Mouse (Mus musculus) midbrain, embryonic 11.5 days (tissue): ENCODE measurements around the gene Zmiz1. TPM values are rescaled to one million over a fixed set of nuclear protein-coding genes. Genes with fewer than 3 reads are reported as not detected.

Experiments used
- ATAC-seq: fragments of 200-750 bp; cut with Nextera tagmentation; 2 replicates; pipeline ENCODE4 v1.8.0; 2017; ENCODE audit warnings: moderate TSS enrichment, moderate library complexity; ENCODE audit not compliant: low FRiP score
- DNase-seq: peaks from one replicate; pipeline ENCODE4 v3.0.0; 2015; ENCODE audit warnings: low spot score; ENCODE audit errors: missing footprints
- H3K27ac ChIP-seq: fragments of 300-500 bp; sonication (generic); 2 replicates; pipeline ENCODE4 v1.5.1; 2014; ENCODE audit warnings: low read depth, low read length
- H3K27me3 ChIP-seq: fragments of 300-500 bp; sonication (generic); 2 replicates; pipeline ENCODE4 v1.6.1; 2014; ENCODE audit warnings: mild to moderate bottlenecking, low read length, moderate library complexity, mixed read lengths; ENCODE audit not compliant: control insufficient read depth, insufficient read depth
- H3K36me3 ChIP-seq: fragments of 300-500 bp; sonication (generic); 2 replicates; pipeline ENCODE4 v1.6.1; 2014; ENCODE audit warnings: mild to moderate bottlenecking, low read length, moderate library complexity, mixed read lengths; ENCODE audit not compliant: control insufficient read depth, insufficient read depth
- H3K4me1 ChIP-seq: fragments of 300-500 bp; sonication (generic); 2 replicates; pipeline ENCODE4 v1.6.1; 2014; ENCODE audit warnings: low read length; ENCODE audit not compliant: control insufficient read depth, insufficient read depth
- H3K4me2 ChIP-seq: fragments of 300-500 bp; sonication (generic); 2 replicates; pipeline ENCODE4 v1.6.1; 2014; ENCODE audit warnings: mild to moderate bottlenecking, moderate library complexity
- H3K4me3 ChIP-seq: fragments of 300-500 bp; sonication (generic); 2 replicates; pipeline ENCODE4 v1.5.1; 2014; ENCODE audit warnings: low read depth, low read length
- H3K9ac ChIP-seq: fragments of 300-500 bp; sonication (generic); 2 replicates; pipeline ENCODE4 v1.6.1; 2014; ENCODE audit warnings: low read length
- H3K9me3 ChIP-seq: fragments of 300-500 bp; sonication (generic); 2 replicates; pipeline ENCODE4 v1.6.1; 2016; ENCODE audit warnings: low read length; ENCODE audit not compliant: control insufficient read depth
- WGBS: fragments of 180-500 bp; shearing (Covaris S2); extraction: QIAGEN DNeasy Blood & Tissue Kit; methylation state at CpG from one replicate; pipeline ENCODE4 v1.1.7; 2014; 5-methylcytosine and 5-hydroxymethylcytosine counted together
- polyA plus RNA-seq: library from polyadenylated mRNA; unstranded; fragments of >200 nt; fragmentation: Nextera tagmentation; extraction: Ambion mirVana; gene quantifications from 2 replicates; pipeline ENCODE4 v1.2.1, GENCODE M21; 2014

Gene Zmiz1
- polyA plus RNA-seq, 1 experiment from 2014 or later = 51.5 TPM

DNA sequence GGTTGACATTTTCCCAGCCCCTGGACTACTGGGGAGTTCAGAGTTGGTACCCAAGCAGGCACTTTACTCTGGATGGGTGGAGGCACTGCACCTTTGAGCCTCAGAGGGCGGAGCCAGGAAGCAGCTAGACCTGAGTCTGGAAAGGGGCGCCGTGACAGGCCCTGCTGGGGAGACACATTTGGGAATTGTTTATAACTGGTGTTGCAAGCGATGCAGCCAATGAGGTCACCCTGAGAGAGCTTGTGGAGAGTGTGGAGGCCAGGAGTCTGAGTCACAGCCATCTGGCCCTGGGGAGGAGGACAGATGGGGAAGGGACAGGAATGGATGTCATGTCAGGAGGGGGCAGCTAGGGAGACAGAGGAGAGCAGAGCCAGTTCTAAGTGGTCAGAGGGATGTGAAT is 60.7 kb downstream of the Zmiz1 start:
- Histone ChIP-seq H3K4me3 (no peak overlapping the region), H3K9ac (0 out of 2 replicates have a peak overlapping the region, but pooled peaks have one; percentile 15), H3K27ac (peak overlapping the region; percentile 27; the same call in 1 of the 2 replicates), H3K4me2 (no peak overlapping the region), H3K36me3 (peaks cover 4% of the 10 kb centered on the region; the same call in 1 of the 2 replicates), H3K4me1 (peaks cover 38% of the 10 kb centered on the region), H3K27me3 (no peaks in the 10 kb centered on the region), H3K9me3 (no peaks in the 10 kb centered on the region)
- DNase-seq (no peak), ATAC-seq (peak; percentile 14; the same call in 1 of the 2 replicates)
- WGBS = 65% methylated on average over 4 of the region's 4 CpGs

DNA sequence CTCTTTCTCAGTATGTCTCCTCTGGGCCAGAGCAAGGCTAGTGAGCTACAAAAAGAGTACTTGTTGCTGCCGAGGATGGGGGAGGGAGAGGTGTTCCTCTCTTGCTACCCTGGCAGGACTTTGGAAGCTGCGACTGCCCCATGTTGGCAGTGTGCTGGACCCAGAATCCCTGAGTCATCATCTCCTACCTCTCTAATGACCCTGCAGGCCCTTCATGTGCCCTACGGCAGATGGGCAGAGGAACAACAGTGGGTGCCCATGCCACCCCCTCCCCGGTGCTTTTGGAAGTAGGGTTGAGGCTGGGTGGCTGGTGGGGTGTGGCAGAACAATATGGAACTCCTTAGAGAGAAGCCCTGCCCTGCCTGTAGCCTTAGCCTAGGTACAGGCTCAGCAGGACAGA is 61.6 kb downstream of the Zmiz1 start:
- H3K36me3 ChIP-seq = peaks cover 4% of the 10 kb centered on the region; the same call in 1 of the 2 replicates
- H3K9me3 ChIP-seq = no peaks in the 10 kb centered on the region
- no peak overlapping the region for H3K4me2 ChIP-seq
- ATAC-seq (no peak), DNase-seq (no peak)
- H3K27me3 ChIP-seq = no peaks in the 10 kb centered on the region
- WGBS = 67% methylated on average over 4 of the region's 4 CpGs
- no peak overlapping the region for H3K4me3 ChIP-seq
- peaks cover 41% of the 10 kb centered on the region for H3K4me1 ChIP-seq
- H3K27ac ChIP-seq = no peak overlapping the region; the same call in 1 of the 2 replicates
- no peak overlapping the region for H3K9ac ChIP-seq

DNA sequence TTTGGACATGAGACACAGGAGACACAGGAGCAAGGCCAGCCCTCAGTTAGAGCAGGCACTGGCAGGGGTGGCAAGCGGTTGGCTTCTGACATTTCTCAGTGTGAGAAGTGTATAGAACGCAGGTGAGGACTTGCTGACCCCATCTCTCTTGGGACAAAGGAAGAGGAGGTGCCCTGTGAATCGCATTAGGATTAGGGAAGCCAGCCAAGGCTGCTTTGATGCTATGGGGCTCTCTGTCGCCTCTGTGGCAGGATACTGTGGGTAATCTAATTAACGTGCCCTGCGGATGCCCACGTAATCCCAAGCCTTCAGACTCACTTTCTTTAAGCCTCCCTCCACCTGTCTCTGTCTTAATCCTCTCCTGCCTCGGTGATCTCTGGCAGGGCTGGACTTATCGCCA is 62.0 kb downstream of the Zmiz1 start:
- peaks cover 40% of the 10 kb centered on the region for H3K4me1 ChIP-seq
- no peak overlapping the region for H3K4me3 ChIP-seq
- WGBS = 14% methylated on average over 9 of the region's 9 CpGs
- H3K36me3 ChIP-seq = peaks cover 4% of the 10 kb centered on the region; the same call in 1 of the 2 replicates
- no peaks in the 10 kb centered on the region for H3K27me3 ChIP-seq
- H3K4me2 ChIP-seq = no peak overlapping the region
- H3K9me3 ChIP-seq = no peaks in the 10 kb centered on the region
- peak; percentile 12; the same call in 1 of the 2 replicates for ATAC-seq
- H3K9ac ChIP-seq = no peak overlapping the region
- H3K27ac ChIP-seq = no peak overlapping the region; the same call in 1 of the 2 replicates
- DNase-seq = no peak

DNA sequence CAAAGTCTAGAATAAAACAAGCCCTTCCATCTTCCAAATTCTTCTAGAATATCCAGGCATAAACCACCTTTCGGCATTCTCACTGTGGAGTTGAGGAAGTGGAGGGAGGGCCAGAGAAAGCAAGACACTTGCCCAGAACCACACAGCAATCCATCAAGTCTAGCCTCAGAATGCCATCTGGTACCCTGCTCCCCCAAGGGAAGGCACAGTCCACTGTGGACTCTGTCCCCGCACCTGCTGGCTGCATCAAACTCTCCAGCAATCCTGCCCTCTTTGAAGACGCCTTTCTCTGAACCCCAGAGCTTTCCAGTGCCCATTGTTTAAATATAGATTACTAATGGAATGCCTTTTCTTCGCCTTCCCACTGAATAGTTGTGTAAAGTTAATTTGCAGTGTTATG is 62.5 kb downstream of the Zmiz1 start:
- DNase-seq (no peak), ATAC-seq (no peak)
- no peak overlapping the region for H3K4me2 ChIP-seq
- no peak overlapping the region for H3K9ac ChIP-seq
- no peaks in the 10 kb centered on the region for H3K27me3 ChIP-seq
- H3K9me3 ChIP-seq = no peaks in the 10 kb centered on the region
- no peak overlapping the region for H3K27ac ChIP-seq
- WGBS = 67% methylated on average over 4 of the region's 4 CpGs
- H3K4me1 ChIP-seq = peaks cover 38% of the 10 kb centered on the region
- no peak overlapping the region for H3K4me3 ChIP-seq
- H3K36me3 ChIP-seq = peaks cover 4% of the 10 kb centered on the region; the same call in 1 of the 2 replicates

DNA sequence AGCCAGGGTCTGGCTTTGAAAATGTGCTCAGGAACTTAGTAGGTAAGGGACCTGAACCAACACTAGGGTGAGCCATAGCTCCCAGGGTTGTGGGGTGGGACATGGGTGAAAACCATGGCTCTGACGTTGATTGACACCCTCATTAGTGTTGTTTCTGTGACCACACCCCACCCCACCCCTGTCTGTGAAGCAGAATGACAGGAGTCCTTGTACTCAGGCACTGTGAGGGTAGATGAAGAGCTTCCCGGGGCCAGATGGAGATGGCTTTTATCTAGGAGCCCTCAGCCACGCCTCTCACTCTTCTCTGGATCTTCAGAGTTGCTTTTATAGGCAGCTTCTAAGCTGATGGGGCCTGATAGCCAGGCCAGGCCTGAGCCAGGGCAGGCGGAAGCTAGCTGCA is 63.4 kb downstream of the Zmiz1 start:
- Histone ChIP-seq H3K4me3 (no peak overlapping the region), H3K27ac (no peak overlapping the region), H3K4me1 (peaks cover 38% of the 10 kb centered on the region), H3K9me3 (no peaks in the 10 kb centered on the region), H3K4me2 (no peak overlapping the region), H3K36me3 (peaks cover 4% of the 10 kb centered on the region; the same call in 1 of the 2 replicates), H3K27me3 (no peaks in the 10 kb centered on the region), H3K9ac (no peak overlapping the region)
- DNase-seq = no peak
- ATAC-seq = no peak
- 29% methylated on average over 4 of the region's 4 CpGs for WGBS

DNA sequence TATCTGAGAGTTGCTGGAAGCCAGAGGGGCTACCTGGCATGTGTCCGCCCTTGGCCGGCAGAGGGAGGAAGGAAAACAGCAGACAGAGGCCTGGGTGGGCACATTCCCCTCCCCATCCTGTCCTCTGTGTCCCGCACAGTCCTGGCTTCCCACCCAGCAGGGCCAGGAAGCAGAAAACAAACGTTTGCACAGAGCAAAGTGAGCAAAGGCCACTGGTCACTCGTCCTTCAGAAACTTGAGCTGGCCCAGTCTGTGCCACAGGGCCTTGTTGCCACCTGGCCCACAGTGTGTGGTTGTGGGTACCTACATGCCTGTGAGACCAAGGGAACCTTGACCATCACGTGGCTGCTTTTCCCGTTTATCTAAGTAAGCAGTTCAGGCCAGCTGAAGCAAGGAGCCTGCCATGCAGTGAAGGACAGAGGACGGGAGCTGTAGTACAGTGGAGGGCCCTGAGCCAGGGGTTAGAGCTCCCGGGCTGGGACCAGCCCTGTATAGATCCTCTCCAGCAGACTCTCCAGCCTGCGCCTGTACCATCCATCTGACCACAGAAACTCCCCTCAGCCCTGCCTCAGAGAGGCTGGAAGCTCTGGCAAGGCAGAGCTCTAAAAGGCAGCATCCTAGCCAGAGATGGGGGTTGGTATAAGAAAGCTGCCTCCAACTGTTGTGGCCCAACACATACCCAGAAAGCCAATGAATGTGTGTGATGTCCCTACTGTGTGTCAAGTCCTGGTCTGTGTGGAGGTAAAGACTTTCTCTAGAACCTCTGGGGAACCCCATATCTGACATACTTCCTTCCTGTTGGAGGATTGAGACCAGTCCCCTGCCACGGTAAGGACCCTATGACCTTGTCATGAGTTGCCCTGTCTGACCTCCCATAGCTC is 64.5 kb downstream of the Zmiz1 start:
- no peaks in the 10 kb centered on the region for H3K27me3 ChIP-seq
- peaks cover 2% of the 10 kb centered on the region; the same call in 1 of the 2 replicates for H3K36me3 ChIP-seq
- no peak overlapping the region; the same call in 1 of the 2 replicates for H3K27ac ChIP-seq
- 76% methylated on average over 11 of the region's 11 CpGs for WGBS
- H3K4me1 ChIP-seq = peaks cover 37% of the 10 kb centered on the region
- no peaks in the 10 kb centered on the region for H3K9me3 ChIP-seq
- DNase-seq = no peak
- no peak overlapping the region for H3K4me2 ChIP-seq
- no peak for ATAC-seq
- H3K4me3 ChIP-seq = no peak overlapping the region
- no peak overlapping the region for H3K9ac ChIP-seq

DNA sequence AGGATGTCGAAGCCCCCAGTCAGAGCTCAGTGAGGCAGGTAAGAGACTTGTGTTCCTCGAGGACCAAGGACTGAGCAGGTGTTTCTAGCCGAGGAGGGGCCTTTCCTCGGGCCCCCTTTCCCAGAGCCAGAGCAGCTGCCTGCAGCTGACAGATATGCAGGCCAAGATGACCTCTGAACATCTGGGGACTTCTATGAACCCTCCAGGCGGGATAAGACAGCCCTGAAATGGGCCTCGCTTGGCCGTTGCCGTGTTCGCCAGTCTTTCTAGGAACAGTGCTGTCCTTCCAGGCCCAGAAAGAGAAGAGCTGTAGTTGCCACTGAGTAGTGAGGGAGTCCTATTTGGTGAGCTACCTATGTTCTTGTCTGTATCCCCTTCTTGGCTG is 65.1 kb downstream of the Zmiz1 start:
- H3K27me3 ChIP-seq = no peaks in the 10 kb centered on the region
- H3K27ac ChIP-seq = no peak overlapping the region; the same call in 1 of the 2 replicates
- no peaks in the 10 kb centered on the region for H3K36me3 ChIP-seq
- DNase-seq (no peak), ATAC-seq (no peak)
- 88% methylated on average over 9 of the region's 9 CpGs for WGBS
- H3K4me2 ChIP-seq = no peak overlapping the region
- H3K4me3 ChIP-seq = no peak overlapping the region
- no peaks in the 10 kb centered on the region for H3K9me3 ChIP-seq
- H3K4me1 ChIP-seq = peaks cover 35% of the 10 kb centered on the region
- no peak overlapping the region for H3K9ac ChIP-seq

DNA sequence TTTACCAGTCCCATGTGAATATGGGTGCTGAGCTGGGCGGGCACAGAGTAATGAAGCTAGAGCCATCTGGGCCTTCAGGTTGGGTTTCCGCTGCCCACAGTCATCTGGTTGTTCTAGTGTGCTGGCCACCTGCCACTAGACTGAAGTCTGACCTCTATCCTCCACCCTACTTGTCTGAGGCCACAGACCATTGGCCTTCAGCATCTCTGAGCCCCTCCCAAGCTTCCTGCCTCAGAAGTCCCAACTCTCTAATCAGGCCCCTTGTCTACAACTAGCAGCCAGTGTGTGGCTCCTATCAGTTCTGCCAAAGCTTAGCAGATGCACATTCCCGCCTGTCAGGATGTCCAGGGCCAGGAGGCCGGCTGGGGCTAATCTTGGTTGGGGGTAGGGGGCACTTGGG is 65.9 kb downstream of the Zmiz1 start:
- Histone ChIP-seq H3K9ac (no peak overlapping the region), H3K4me2 (no peak overlapping the region), H3K9me3 (no peaks in the 10 kb centered on the region), H3K27ac (no peak overlapping the region), H3K4me3 (no peak overlapping the region), H3K27me3 (no peaks in the 10 kb centered on the region), H3K36me3 (no peaks in the 10 kb centered on the region), H3K4me1 (peaks cover 28% of the 10 kb centered on the region)
- WGBS = 81% methylated on average over 4 of the region's 4 CpGs
- no peak for DNase-seq
- no peak for ATAC-seq

DNA sequence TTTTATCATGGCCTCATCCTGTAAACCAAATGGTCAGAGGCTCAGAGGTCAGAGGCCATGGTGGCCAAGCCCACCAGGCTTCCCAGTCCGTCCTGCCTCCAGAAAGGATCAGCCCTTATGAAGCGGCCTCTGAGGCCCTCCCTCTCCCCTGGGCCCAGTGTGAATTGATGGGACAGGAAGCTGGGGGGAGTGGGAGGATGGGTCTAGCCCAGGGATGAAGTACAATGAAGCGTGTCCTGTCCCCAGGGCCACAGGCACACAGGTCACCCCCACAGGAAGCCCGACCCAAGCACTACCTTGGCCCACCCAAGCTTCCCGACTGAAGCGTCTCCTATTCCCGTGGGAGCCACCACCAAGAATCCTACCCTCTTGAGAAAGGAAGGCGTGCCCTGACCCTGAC is 66.7 kb downstream of the Zmiz1 start:
- ATAC-seq = no peak
- WGBS = 60% methylated on average over 8 of the region's 8 CpGs
- Histone ChIP-seq H3K9ac (no peak overlapping the region), H3K4me1 (peaks cover 20% of the 10 kb centered on the region), H3K27me3 (no peaks in the 10 kb centered on the region), H3K9me3 (no peaks in the 10 kb centered on the region), H3K4me3 (no peak overlapping the region), H3K27ac (peak overlapping the region; percentile 30; the same call in 1 of the 2 replicates), H3K36me3 (no peaks in the 10 kb centered on the region), H3K4me2 (no peak overlapping the region)
- no peak for DNase-seq
